8 mouse cellular contexts compared by ENCODE assay signal in genomic region chr13:76810496-76810939, GRCm38 (mm10).
DNase-seq lines count a peak whose midpoint lies in the region; ATAC-seq and TF ChIP-seq lines count a peak whose summit lies in the region.
"Had no signal": no experiment of that assay in that cellular context is flagged by ENCODE, and none has a peak within 500 bp of the region (broad histone marks: within the 10 kb centered on the region; RNA-seq: fewer than 3 reads in every experiment).

No protein-coding gene starts in this region.

- H3K36me3 ChIP-seq in midbrain, embryonic 11.5 days (ENCODE audit: control insufficient read depth, insufficient read depth, low read length): no peaks in the 10 kb centered on the region
- no peaks in the 10 kb centered on the region for H3K36me3 ChIP-seq in liver, postnatal 0 days (replicated peaks; ENCODE audit: insufficient read depth, low read length)

- no peak for TF ChIP-seq CTCF in liver, postnatal 0 days (IDR thresholded peaks at IDR 0.05; ENCODE audit: low read depth)

- H3K9me3 ChIP-seq in midbrain, embryonic 11.5 days (ENCODE audit: control insufficient read depth, low read length): no peaks in the 10 kb centered on the region
- H3K9me3 ChIP-seq in liver, postnatal 0 days (ENCODE audit: low read length): no peaks in the 10 kb centered on the region

- WGBS in midbrain, embryonic 11.5 days: under 1% methylated on average over 7 of the region's 7 CpGs
- 61% methylated on average over 7 of the region's 7 CpGs for WGBS in liver, postnatal 0 days (ENCODE audit: insufficient replicate concordance)

- ATAC-seq in midbrain, embryonic 11.5 days (ENCODE audit: low FRiP score): peak; percentile 96
- no peak for ATAC-seq in liver, postnatal 0 days

- H3K9ac ChIP-seq in midbrain, embryonic 11.5 days (ENCODE audit: low read length): no peak overlapping the region
- no peak overlapping the region for H3K9ac ChIP-seq in liver, postnatal 0 days (replicated peaks)

- peak overlapping the region; percentile 25; the same call in 1 of the 2 replicates for H3K27ac ChIP-seq in midbrain, embryonic 11.5 days (ENCODE audit: low read depth, low read length)
- no peak overlapping the region for H3K27ac ChIP-seq in liver, postnatal 0 days (ENCODE audit: low read depth)

- DNase-seq in MN1 (ENCODE audit: low spot score): peak; percentile 11
- DNase-seq in embryo, embryonic 10.5 days (ENCODE audit: low spot score): peak; percentile 93
- peak; percentile 30 for DNase-seq in heart, postnatal 4 days
- DNase-seq in midbrain, embryonic 11.5 days (ENCODE audit: low spot score, missing footprints): peak; percentile 93
- DNase-seq in liver, postnatal 0 days: no peak
- no peak for DNase-seq in spleen, adult 12 weeks (ENCODE audit: low spot score)
- DNase-seq in gastrocnemius, adult 18-20 months (ENCODE audit: low spot score): no peak

- no peak overlapping the region for H3K4me3 ChIP-seq in midbrain, embryonic 11.5 days (ENCODE audit: low read depth, low read length)
- no peak overlapping the region for H3K4me3 ChIP-seq in liver, postnatal 0 days (ENCODE audit: low read depth, low read length)
- H3K4me3 ChIP-seq: myocyte had no signal

- no peak for TF ChIP-seq EP300 in liver, postnatal 0 days (IDR thresholded peaks at IDR 0.05; ENCODE audit: low read depth)

- peaks cover 16% of the 10 kb centered on the region for H3K4me1 ChIP-seq in midbrain, embryonic 11.5 days (ENCODE audit: control insufficient read depth, insufficient read depth, low read length)
- H3K4me1 ChIP-seq in liver, postnatal 0 days (ENCODE audit: insufficient read depth): no peaks in the 10 kb centered on the region

- peaks cover 12% of the 10 kb centered on the region; the same call in 1 of the 2 replicates for H3K27me3 ChIP-seq in midbrain, embryonic 11.5 days (ENCODE audit: control insufficient read depth, insufficient read depth, low read length)
- no peaks in the 10 kb centered on the region for H3K27me3 ChIP-seq in liver, postnatal 0 days (ENCODE audit: insufficient read depth, low read length)

- peak overlapping the region; percentile 6; the same call in 1 of the 2 replicates for H3K4me2 ChIP-seq in midbrain, embryonic 11.5 days
- no peak overlapping the region for H3K4me2 ChIP-seq in liver, postnatal 0 days (ENCODE audit: low read depth, low read length)

Comparison
In these comparisons a context has a peak if more than half of its experiments do, and no peak if none do; other contexts are left out.
1. DNase-seq: peak in MN1 (single experiment), embryo, embryonic 10.5 days (single experiment), heart, postnatal 4 days (single experiment) and midbrain, embryonic 11.5 days (single experiment); none in liver, postnatal 0 days (single experiment), spleen, adult 12 weeks (single experiment) and gastrocnemius, adult 18-20 months (single experiment).